Mouse (Mus musculus) telencephalon, adult 2 months (tissue): Measurements from ENCODE around the gene Msln.
"Not testable (repeated sequence)": the region's sequence is repeated elsewhere in the genome, so short reads cannot be mapped to it uniquely, and the experiment has no call there.

Experiments used
- DNase-seq: peaks from one replicate; pipeline ENCODE4 v3.0.0-alpha.2; 2011; ENCODE audit warnings: low read depth, low spot score

Gene Msln

GRCm38 (mm10) chr17:25773549-25774120 lies 19.5 kb upstream of the Msln start, which contains the start of gene Narfl:
Narfl (plus strand) TSS chr17:25773776.
- DNase-seq, result peak; percentile 97

GRCm38 (mm10) chr17:25769331-25769730 lies 15.2 kb upstream of the Msln start:
- DNase-seq, result no peak

GRCm38 (mm10) chr17:25765886-25766285 lies 11.7 kb upstream of the Msln start:
- no peak for DNase-seq

- no peak for DNase-seq
Measured at GRCm38 (mm10) chr17:25762591-25762990, 8.4 kb upstream of the Msln start.

- peak; percentile 84 for DNase-seq
Measured at GRCm38 (mm10) chr17:25761561-25761970, 7.4 kb upstream of the Msln start.

GRCm38 (mm10) chr17:25760148-25760547 lies 6.0 kb upstream of the Msln start:
- DNase-seq, result peak; percentile 57

GRCm38 (mm10) chr17:25757691-25758090 lies 3.5 kb upstream of the Msln start:
- DNase-seq, result no peak

GRCm38 (mm10) chr17:25756378-25757242 lies 2.4 kb upstream of the Msln start:
- DNase-seq, result no peak

GRCm38 (mm10) chr17:25755627-25756377 lies 1.6 kb upstream of the Msln start:
- DNase-seq, result no peak

- DNase-seq, result no peak
Measured at GRCm38 (mm10) chr17:25755086-25755485, 908 bp upstream of the Msln start.

- DNase-seq, result no peak
Measured at GRCm38 (mm10) chr17:25751446-25751845, 2.7 kb downstream of the Msln start.

GRCm38 (mm10) chr17:25749314-25749713 lies 4.9 kb downstream of the Msln start:
- no peak for DNase-seq

GRCm38 (mm10) chr17:25748238-25748637 lies 5.9 kb downstream of the Msln start:
- no peak for DNase-seq

- DNase-seq, result no peak
Measured at GRCm38 (mm10) chr17:25744311-25744710, 9.9 kb downstream of the Msln start.

- no peak for DNase-seq
Measured at GRCm38 (mm10) chr17:25743831-25744230, 10.3 kb downstream of the Msln start.

GRCm38 (mm10) chr17:25741471-25741870 lies 12.7 kb downstream of the Msln start:
- DNase-seq, result not testable (repeated sequence)

GRCm38 (mm10) chr17:25738861-25739260 lies 15.3 kb downstream of the Msln start:
- no peak for DNase-seq

- no peak for DNase-seq
Measured at GRCm38 (mm10) chr17:25735745-25736144, 18.4 kb downstream of the Msln start, which contains the start of gene Mslnl. Mslnl (plus strand) TSS chr17:25736042.

- no peak for DNase-seq
Measured at GRCm38 (mm10) chr17:25735246-25735645, 18.9 kb downstream of the Msln start.

GRCm38 (mm10) chr17:25732082-25732481 lies 22.1 kb downstream of the Msln start:
- DNase-seq, result peak; percentile 59

GRCm38 (mm10) chr17:25728009-25728270 lies 26.2 kb downstream of the Msln start:
- DNase-seq, result no peak

GRCm38 (mm10) chr17:25727265-25728008 lies 26.7 kb downstream of the Msln start, which contains the start of the genes Chtf18 and Rpusd1:
Chtf18 (minus strand) TSS chr17:25727419.
Rpusd1 (plus strand) TSS chr17:25727670.
- DNase-seq, result peak; percentile 100
